8 mouse cellular contexts compared by ENCODE assay signal in the genomic region with DNA sequence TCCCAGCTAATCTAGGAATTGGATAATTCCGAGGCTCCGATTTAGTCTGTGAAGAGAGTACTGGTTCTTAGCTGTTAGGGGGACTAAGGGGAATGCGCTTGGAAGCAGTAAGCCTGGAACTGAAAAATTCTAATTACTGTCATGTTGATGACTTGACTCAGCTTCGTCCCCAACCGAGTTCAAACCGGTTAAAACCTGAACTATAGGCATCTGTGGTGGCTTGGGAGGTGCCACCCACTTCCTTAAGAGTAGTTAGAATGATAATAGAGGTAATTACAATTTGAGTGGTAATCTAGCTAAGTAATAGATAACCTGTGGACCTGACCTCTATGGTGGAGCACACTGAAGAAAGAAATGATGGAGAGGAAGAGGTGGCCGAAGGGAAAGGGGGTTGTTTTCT. TPM values are rescaled to one million over a fixed set of nuclear protein-coding genes. Genes with fewer than 3 reads are reported as not detected.
DNase-seq lines count a peak whose midpoint lies in the region; ATAC-seq lines count a peak whose summit lies in the region.

No protein-coding gene starts in this region.

- peaks cover 16% of the 10 kb centered on the region for H3K36me3 ChIP-seq in heart, embryonic 10.5 days
- H3K36me3 ChIP-seq in hindbrain, embryonic 11.5 days (ENCODE audit: control insufficient read depth, insufficient read depth, low read length), result no peaks in the 10 kb centered on the region
- peaks cover 9% of the 10 kb centered on the region for H3K36me3 ChIP-seq in midbrain, embryonic 12.5 days

- WGBS in heart, embryonic 10.5 days, result 22% methylated on average over 7 of the region's 7 CpGs
- 13% methylated on average over 7 of the region's 7 CpGs for WGBS in hindbrain, embryonic 11.5 days
- 16% methylated on average over 7 of the region's 7 CpGs for whole genome bisulfite sequencing in midbrain, embryonic 12.5 days

- peak overlapping the region; percentile 91 for H3K4me3 ChIP-seq in heart, embryonic 10.5 days
- peak overlapping the region; percentile 49; the same call in 1 of the 2 replicates for H3K4me3 ChIP-seq in hindbrain, embryonic 11.5 days (ENCODE audit: low read depth, low read length)
- peak overlapping the region; percentile 64 for H3K4me3 ChIP-seq in midbrain, embryonic 12.5 days

- peak overlapping the region; percentile 15; the same call in 1 of the 2 replicates for H3K9ac ChIP-seq in hindbrain, embryonic 11.5 days (ENCODE audit: low read depth, low read length)
- no peak overlapping the region; the same call in 1 of the 2 replicates for H3K9ac ChIP-seq in midbrain, embryonic 12.5 days (replicated peaks)

- intact Hi-C loops in heart, postnatal 36 days (cut with DNase I), result loop anchor here (5.0 to 10.0 kb wide), 5 partner anchors 201 to 741 kb away; partner anchors contain the start of genes Crot, Dmtf1 and Rundc3b

- ATAC-seq in hindbrain, embryonic 11.5 days (ENCODE audit: low FRiP score), result no peak
- no peak for ATAC-seq in midbrain, embryonic 12.5 days (ENCODE audit: low FRiP score, low read depth)

- H3K27ac ChIP-seq in heart, embryonic 10.5 days, result no peak overlapping the region
- H3K27ac ChIP-seq in hindbrain, embryonic 11.5 days (ENCODE audit: low read depth, low read length), result no peak overlapping the region
- no peak overlapping the region for H3K27ac ChIP-seq in midbrain, embryonic 12.5 days (replicated peaks)

- no peaks in the 10 kb centered on the region for H3K9me3 ChIP-seq in heart, embryonic 10.5 days
- H3K9me3 ChIP-seq in hindbrain, embryonic 11.5 days (ENCODE audit: control insufficient read depth, low read length), result no peaks in the 10 kb centered on the region
- H3K9me3 ChIP-seq in midbrain, embryonic 12.5 days, result no peaks in the 10 kb centered on the region

- H3K4me1 ChIP-seq in heart, embryonic 10.5 days, result no peaks in the 10 kb centered on the region
- no peaks in the 10 kb centered on the region for H3K4me1 ChIP-seq in hindbrain, embryonic 11.5 days (replicated peaks; ENCODE audit: control insufficient read depth, insufficient read depth, low read length)
- H3K4me1 ChIP-seq in midbrain, embryonic 12.5 days, result peaks cover 17% of the 10 kb centered on the region

- DNase-seq in heart, embryonic 10.5 days (ENCODE audit: low spot score), result no peak
- no peak for DNase-seq in heart, postnatal 36 days
- peak; percentile 96 for DNase-seq in ZHBTc4 (ENCODE audit: low read depth, low spot score)
- peak; percentile 25 for DNase-seq in hindbrain, embryonic 11.5 days (ENCODE audit: low spot score)
- no peak for DNase-seq in adrenal gland, adult 18-20 months (ENCODE audit: low spot score in 2 of 2)
- DNase-seq in spleen, postnatal 36 days (ENCODE audit: low spot score in 2 of 2), result no peak
- no peak for DNase-seq in kidney, adult 9 months

- H3K27me3 ChIP-seq in heart, embryonic 10.5 days (ENCODE audit: insufficient read depth, poor library complexity, severe bottlenecking), result no peaks in the 10 kb centered on the region
- no peaks in the 10 kb centered on the region for H3K27me3 ChIP-seq in hindbrain, embryonic 11.5 days (ENCODE audit: control insufficient read depth, insufficient read depth, low read length)
- H3K27me3 ChIP-seq in midbrain, embryonic 12.5 days, result no peaks in the 10 kb centered on the region

- H3K4me2 ChIP-seq in hindbrain, embryonic 11.5 days (replicated peaks; ENCODE audit: low read depth, low read length), result peak overlapping the region; percentile 41
- peak overlapping the region; percentile 63 for H3K4me2 ChIP-seq in midbrain, embryonic 12.5 days (replicated peaks)

RNA-seq across cellular contexts. Expression of gene Slc25a40, which starts 1.5 kb away (rescaled TPM):
- 9.1 and 12.7 TPM in 2 replicates for polyA plus RNA-seq in heart, embryonic 10.5 days (2016; fragmentation: Nextera tagmentation; extraction: Ambion mirVana)
- 10 to 100 TPM in 1 of 2 experiments, 1 to 10 TPM in 1; 9.6 to 10.0 TPM for total RNA-seq in heart, postnatal 36 days (2021)
- polyA plus RNA-seq in hindbrain, embryonic 11.5 days (2014; fragmentation: Nextera tagmentation; extraction: Ambion mirVana), result 10.4 and 10.7 TPM in 2 replicates
- 10.3 and 11.7 TPM in 2 replicates for polyA plus RNA-seq in midbrain, embryonic 12.5 days (2016; fragmentation: Nextera tagmentation; extraction: Ambion mirVana)
- total RNA-seq in adrenal gland, adult 18-20 months (2021), result 10 to 100 TPM in 1 of 2 experiments, 1 to 10 TPM in 1; 8.7 to 10.8 TPM

RNA-seq across cellular contexts. Expression of gene Dbf4, which starts 1.6 kb away (rescaled TPM):
- polyA plus RNA-seq in heart, embryonic 10.5 days (2016; fragmentation: Nextera tagmentation; extraction: Ambion mirVana), result 39.3 and 48.5 TPM in 2 replicates
- total RNA-seq in heart, postnatal 36 days (2021), result 1 to 10 TPM; 1.1 to 1.9 TPM
- polyA plus RNA-seq in hindbrain, embryonic 11.5 days (2014; fragmentation: Nextera tagmentation; extraction: Ambion mirVana), result 65.7 and 68.2 TPM in 2 replicates
- polyA plus RNA-seq in midbrain, embryonic 12.5 days (2016; fragmentation: Nextera tagmentation; extraction: Ambion mirVana), result 52.3 and 60.0 TPM in 2 replicates
- total RNA-seq in adrenal gland, adult 18-20 months (2021), result 1 to 10 TPM; 5.5 to 6.7 TPM

RNA-seq across cellular contexts. Expression of gene Adam22, which starts 56.2 kb away (rescaled TPM):
- 4.7 TPM in 2 replicates for polyA plus RNA-seq in heart, embryonic 10.5 days (2016; fragmentation: Nextera tagmentation; extraction: Ambion mirVana)
- 1 to 10 TPM; 2.4 to 5.9 TPM for total RNA-seq in heart, postnatal 36 days (2021)
- polyA plus RNA-seq in hindbrain, embryonic 11.5 days (2014; fragmentation: Nextera tagmentation; extraction: Ambion mirVana), result 15.9 and 16.7 TPM in 2 replicates
- polyA plus RNA-seq in midbrain, embryonic 12.5 days (2016; fragmentation: Nextera tagmentation; extraction: Ambion mirVana), result 20.5 and 21.8 TPM in 2 replicates
- total RNA-seq in adrenal gland, adult 18-20 months (2021), result 1 to 10 TPM; 4.5 to 5.1 TPM

Comparison
In these comparisons a context has a peak if more than half of its experiments do, and no peak if none do; other contexts are left out.
1. DNase-seq: peak in ZHBTc4 (single experiment) and hindbrain, embryonic 11.5 days (single experiment); none in heart, embryonic 10.5 days (single experiment), heart, postnatal 36 days (0 of 2), adrenal gland, adult 18-20 months (0 of 2), spleen, postnatal 36 days (0 of 2) and kidney, adult 9 months (single experiment).
2. Peak in every context shown above with its lines, with median percentiles within 50 percentile points of each other: H3K4me3 ChIP-seq.